Mouse (Mus musculus): ENCODE measurements around the gene Fam228a.
"Not testable (repeated sequence)": the region's sequence is repeated elsewhere in the genome, so short reads cannot be mapped to it uniquely, and the experiment has no call there.

The Fam228a gene

DNA sequence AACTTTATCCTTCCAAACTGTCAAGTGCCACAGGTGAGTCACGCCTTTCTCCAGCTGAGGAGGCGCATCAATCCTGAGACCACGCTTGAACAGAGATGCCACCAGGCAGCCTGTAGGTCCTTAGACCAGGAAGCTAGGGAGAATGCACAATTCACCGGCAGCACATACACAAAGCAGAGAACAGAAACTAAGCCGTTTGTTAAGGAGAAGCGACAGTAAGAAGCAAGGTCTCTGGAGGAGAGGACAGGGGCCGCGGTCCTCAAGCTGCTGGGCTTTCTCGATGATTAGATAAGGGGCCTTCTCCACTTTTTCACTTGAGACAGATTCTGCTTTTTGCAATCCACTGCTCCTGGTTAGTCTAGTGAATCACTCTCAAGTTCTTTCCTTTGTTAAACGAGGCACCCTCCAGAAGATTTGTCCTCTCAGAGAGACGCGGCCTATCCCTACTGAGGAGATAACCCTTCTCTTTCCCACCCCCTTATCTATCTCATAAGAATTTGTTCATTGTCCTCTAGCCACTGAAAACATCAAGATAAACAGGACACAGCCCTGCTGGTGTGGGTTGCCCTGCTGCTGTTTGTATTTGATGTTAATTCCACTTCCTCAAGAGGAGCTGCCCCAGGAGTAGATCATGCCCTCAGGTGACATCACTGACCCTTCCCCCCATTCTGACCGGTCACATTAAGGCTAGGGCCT lies 19.0 kb downstream of the Fam228a start:
- no peak for DNase-seq (ENCODE audit: extremely low spot score, low read depth, low spot score)

DNA sequence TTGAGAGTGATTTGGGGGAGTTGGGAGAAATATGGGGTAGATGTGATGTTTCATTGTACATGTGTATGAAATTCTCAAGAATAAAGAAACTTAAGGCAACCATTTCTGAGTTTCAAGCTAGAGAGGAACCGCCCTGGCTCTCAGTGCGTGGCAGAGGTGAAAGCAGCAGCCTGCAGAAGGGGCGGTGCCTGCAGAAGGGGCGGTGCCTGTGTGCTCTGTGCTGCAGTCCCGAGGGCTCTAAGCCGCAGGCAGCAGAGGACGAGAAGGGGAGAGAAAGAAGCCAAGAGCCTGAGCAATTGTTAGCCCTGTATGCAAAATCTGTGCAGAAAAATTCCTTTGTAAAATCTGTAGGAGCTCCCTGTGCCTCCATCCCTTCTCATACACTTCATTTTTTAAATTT lies 20.8 kb downstream of the Fam228a start:
- DNase-seq (ENCODE audit: extremely low spot score, low read depth, low spot score) = no peak

DNA sequence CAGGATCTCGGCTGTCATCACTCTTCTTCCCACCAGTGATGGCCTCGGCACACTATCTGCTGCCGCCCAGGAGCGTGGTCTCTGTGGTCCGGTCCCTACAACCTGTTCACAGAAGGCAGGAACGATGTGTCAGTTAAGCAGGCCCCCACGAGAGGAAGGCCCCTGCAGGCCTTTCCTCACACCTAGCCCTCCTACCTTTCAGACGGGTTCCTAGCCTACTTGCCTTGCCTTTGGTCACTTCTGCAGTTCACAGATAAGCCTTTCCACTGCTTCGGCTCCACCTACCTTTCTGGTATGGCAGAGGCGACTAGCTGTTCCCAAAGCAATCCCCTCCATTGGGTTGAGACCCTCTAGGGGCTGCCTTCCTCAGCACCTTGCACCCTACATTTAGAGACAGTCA lies 22.6 kb downstream of the Fam228a start:
- no peak for DNase-seq (ENCODE audit: extremely low spot score, low read depth, low spot score)

DNA sequence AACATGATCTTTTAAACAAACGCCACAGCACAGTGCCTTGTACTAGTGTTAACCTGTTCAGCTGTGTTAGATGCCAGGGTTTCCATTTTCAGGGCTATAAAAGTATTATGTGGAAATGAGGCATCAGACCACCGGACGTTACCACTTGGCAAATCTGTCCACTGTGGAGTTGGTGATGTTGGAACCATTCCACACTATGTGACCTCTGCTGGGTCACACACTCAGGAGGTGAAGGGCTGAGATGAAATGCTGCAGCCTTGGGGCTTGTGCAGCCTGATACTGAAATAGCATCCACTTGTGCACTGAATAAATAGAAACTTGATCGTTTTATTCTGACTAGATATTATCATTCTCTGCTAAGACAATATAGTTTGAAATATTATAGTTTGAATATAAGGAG lies 24.9 kb downstream of the Fam228a start:
- DNase-seq (ENCODE audit: extremely low spot score, low read depth, low spot score) = no peak

DNA sequence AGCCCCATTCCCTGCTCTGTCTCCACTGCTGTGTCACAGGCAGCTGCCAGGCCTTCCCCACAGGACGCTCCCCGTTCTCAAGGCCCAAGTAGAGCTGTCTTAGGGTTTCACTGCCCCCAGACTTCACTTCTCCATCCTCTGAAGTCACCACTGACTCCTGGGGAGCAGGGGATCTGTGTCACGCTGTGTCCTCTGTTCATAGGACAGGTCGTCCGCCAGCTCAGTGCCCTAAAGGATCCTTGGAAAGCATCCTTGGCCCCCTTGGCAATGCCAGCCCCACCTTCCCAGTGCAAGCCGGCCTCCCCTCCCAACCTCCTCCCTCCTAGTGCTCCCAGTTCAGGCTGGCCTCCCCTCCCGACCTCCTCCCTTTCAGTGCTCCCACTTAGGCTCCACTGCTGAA lies 28.3 kb downstream of the Fam228a start:
- DNase-seq (ENCODE audit: extremely low spot score, low read depth, low spot score) = no peak

DNA sequence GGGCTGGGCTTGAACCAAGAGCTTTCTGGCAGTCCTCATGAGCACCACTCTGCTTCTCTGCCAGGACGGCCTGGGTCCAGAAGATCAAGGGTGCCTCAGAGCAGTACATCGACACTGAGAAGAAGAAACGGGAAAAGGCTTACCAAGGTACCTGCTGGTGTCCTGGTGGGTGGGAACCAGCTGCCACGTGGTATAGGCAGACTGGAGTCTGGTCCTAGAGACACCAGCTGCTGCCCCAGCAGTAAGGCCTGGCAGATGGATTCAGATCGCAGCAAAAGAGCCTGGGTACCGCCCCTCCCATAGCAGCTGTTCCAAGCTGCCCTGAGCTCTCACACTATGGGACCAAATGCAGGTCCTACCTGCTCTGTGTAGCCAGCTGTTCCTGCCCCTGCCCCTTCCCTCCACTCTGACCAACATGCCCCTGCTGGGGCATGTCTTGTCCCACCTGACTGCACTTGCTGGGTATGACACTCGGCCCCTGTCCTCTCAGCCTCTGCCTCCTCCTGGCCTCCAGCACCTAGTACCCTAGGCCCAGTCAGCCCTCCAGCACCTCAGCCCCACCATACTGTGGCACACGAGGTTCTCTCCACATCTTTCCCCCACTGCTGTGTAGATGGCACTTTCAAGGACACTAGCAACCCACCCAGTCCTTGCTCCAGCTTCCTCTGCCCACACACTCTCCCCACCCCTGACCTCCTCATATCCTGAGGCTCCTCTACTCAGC lies 29.2 kb downstream of the Fam228a start:
- no peak for DNase-seq (ENCODE audit: extremely low spot score, low read depth, low spot score)

DNA sequence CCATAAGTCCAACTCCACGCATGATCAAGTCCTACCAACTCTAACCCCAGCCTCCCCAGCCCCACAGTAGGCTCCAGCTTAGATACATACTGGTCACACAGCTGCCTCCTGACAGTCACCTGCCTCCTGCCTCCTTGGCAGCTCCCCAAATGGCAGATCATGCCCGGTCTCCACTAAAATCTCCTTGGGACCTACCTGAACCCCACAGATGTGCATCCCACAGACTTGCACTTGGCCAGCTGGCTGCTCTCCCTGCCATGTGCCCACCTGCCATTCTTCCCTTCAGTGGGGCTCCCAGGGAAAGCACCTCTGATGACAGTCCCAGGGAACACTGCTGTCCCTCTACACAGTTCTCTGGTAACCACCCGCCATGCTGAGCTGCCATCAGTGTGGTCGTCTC lies 29.9 kb downstream of the Fam228a start:
- no peak for DNase-seq (ENCODE audit: extremely low spot score, low read depth, low spot score)

DNA sequence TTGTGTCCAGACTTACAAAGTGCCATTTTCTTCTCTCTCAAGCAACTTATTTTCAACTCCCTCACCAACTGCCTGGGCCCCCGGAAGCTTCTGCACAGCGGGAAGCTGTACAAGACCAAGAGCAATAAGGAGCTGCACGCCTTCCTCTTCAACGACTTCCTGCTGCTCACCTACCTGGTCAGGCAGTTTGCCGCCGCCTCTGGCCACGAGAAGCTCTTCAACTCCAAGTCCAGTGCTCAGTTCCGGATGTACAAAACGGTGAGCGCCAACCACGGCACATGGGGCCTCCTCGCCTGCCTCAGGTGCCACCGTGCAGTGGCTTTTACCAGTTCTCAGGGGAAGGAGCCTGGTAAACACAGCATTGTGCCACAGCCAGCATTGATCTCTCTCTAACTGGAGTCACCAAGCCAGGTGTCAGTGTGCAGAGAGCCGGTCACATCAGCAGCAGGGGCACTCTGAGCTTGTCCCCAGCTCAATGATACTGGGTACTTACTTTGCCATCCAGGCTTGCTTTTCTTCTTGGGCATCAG lies 30.7 kb downstream of the Fam228a start:
- no peak for DNase-seq (ENCODE audit: extremely low spot score, low read depth, low spot score)

DNA sequence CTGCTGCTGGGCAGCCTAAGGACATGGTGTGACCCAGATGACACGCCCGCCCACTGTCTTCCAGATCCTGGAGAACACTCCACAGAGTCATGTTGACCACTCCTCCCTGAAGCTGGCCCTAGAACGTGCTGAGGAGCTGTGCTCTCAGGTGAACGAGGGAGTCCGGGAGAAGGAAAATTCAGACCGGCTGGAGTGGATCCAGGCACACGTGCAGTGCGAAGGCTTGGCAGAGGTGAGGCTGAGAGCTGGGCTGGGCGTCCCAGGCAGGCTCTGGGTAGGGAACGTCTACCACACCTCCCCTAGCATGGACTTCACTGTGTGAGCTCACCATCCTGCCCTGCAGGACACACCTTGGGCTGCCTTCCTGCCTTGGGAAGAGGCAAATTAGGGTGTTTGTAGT lies 31.3 kb downstream of the Fam228a start:
- no peak for DNase-seq (ENCODE audit: extremely low spot score, low read depth, low spot score)

DNA sequence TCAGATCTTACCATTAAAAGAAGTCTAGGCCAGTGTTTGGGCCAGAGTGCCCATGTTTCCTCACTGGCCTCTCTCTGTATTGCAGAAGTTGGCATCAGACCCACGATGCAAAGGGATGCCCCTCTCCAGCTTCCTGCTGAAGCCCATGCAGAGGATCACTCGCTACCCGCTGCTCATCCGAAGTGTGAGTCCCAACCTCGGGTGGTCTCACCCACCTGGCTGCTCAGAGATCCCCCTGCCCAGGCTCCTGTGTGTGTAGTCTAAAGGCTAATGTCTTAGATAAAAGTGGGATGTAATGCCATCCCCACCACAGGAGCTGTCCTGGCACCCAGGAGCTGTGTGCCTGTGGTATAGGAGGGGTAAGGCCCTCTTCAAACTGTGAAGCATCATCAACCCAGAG lies 32.1 kb downstream of the Fam228a start:
- DNase-seq (ENCODE audit: extremely low spot score, low read depth, low spot score) = no peak

DNA sequence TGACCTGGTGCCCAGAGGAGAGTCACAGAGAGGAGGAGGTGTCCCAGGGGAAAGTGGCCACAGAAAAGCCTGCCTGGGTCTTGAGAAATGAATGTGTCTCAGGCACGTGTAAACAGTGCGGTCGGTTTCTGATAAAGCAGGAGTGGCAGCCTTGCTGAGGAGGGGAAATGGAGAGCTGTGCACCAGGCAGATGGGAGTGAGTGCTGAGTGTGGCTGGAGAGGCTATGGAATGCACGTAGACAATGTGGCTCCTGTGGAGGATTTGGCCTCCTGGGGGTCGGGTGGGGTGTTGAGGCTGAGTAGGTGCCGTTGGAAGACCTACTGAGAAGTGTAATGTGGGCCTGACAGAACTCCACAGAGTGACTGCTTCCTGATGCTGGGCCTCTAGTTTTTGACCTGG lies 32.6 kb downstream of the Fam228a start:
- DNase-seq (ENCODE audit: extremely low spot score, low read depth, low spot score) = not testable (repeated sequence)

DNA sequence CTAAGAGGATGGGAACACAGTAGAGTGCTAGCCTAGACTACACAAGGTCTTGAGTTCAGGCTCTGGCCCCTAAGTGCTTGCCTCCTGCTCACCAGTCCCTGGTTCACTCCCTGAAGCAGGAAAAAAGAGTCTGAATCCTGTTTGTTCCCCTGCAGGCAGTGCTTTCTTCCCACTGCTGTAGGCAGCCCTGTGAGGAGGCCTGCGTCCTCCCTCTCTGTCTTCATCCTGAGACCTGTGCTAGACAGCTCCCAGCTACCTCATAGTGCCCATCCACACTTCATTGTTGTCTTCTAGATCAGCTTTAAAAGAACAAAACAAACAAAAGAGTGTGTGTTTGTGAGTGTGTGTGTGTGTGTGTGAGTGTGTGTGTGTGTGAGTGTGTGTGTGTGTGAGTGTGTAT lies 43.7 kb downstream of the Fam228a start:
- no peak for DNase-seq (ENCODE audit: extremely low spot score, low read depth, low spot score)

DNA sequence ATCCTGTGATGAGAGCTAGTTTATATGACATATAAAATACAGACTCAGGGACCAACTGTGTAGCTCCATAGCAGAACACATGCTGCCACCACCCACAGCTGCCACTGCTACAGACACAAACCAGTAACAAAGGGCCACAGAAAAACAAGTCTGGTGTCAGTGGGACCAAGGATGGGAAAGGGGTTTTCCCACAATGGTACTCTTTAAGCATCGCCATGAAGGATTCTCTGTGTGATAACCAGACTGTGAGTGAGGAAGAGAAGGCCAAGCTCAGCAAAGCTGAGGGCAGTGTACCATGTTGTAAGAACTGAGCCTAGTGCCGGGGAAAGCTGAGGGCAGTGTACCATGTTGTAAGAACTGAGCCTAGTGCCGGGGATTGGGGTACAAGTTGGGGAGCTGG lies 47.0 kb downstream of the Fam228a start:
- DNase-seq (ENCODE audit: extremely low spot score, low read depth, low spot score) = no peak

DNA sequence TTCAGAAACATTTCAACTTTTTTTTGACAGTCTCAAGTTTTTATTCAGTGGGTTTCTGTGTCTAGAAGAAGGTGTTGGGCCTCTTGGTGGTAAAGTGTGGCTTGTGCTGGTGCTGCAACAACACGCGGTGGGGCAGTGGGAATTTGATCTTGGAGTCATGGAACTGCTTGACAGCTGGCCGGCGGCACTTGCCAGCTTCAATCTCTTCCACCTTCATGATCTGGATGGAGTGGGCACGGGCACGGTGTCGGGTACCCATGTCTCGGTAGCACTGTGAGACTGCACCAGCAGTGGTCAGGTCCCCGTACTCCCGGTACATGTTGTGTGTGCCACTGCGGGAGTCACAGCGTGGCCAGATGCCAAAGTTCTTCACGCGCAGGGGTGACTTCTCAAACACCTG lies 48.9 kb downstream of the Fam228a start:
- no peak for DNase-seq (ENCODE audit: extremely low spot score, low read depth, low spot score)

DNA sequence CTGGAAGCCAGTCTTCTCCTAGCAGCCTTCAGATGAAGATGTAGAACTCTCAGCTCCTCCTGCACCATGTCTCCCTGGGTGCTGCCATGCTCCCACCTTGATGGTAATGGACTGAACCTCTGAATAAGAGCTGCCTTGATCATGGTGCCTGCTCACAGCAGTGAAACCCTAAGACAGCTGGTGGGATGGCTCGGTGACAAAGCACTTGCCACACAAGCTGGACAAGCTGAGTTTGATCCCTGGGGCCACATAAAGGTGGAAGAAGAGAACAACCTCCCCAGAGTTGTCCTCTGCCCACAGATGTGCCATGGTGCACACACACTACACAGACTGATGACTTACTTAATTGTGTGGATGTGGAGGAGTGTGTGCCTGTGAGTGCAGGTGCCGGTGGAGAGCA lies 49.8 kb downstream of the Fam228a start:
- no peak for DNase-seq (ENCODE audit: extremely low spot score, low read depth, low spot score)

DNA sequence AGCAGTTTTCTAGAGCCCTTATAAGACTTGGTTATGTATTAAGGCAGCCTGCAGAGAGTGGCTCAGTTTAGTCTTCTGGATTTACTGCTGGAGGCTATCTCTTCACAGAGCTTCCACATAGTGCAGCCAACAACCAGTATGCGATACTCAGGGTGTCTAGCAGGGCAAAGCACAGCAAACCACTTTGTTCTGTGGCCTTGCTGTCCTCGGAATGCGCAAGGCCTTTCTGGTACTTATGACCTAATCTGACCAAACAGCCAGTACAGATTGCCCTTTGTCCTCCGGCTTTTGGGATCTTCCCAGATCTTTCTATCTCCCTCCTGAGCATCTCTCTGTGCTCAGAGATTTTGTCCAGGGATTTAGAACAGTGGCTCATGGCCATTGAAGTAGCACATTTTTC lies 52.8 kb downstream of the Fam228a start:
- no peak for DNase-seq (ENCODE audit: extremely low spot score, low read depth, low spot score)

DNA sequence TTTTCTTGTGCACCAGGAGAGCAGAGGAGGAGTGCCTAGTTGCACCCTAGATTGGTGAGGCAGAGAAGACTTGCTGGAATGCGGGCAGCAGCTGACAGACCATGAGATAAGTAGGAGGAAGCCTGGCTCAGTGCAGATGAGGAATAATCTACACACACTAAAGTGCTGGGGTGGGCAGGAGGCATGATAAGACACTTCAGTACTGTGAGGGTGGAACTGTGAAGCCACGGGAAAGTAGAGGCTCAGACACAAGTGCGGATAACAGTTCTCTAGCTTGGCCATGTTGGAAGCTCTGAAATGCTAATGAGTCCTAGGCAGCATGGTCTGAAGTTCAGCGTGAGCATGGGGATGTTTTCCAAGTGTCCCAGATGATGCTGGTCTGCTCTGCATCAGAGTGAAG lies 58.3 kb downstream of the Fam228a start:
- DNase-seq (ENCODE audit: extremely low spot score, low read depth, low spot score) = no peak

DNA sequence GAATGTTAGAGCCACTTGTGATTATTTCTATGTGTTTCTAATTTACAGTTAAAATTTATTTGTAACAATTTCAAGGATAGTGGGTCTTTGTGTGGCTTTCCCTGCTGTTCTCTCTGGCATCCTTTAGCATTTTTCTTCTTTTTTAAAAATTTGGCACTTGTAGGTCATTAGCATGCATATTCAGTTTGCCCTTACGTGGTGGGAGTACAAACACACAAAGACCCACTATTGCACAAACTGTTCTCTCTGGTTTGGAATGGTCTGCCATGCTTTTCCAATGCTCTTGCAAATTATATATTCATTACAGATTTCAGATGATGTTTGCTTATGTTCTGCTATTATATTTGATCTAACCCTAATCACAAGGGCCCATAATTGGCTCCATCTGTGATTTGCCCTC lies 61.9 kb downstream of the Fam228a start:
- DNase-seq (ENCODE audit: extremely low spot score, low read depth, low spot score) = no peak

DNA sequence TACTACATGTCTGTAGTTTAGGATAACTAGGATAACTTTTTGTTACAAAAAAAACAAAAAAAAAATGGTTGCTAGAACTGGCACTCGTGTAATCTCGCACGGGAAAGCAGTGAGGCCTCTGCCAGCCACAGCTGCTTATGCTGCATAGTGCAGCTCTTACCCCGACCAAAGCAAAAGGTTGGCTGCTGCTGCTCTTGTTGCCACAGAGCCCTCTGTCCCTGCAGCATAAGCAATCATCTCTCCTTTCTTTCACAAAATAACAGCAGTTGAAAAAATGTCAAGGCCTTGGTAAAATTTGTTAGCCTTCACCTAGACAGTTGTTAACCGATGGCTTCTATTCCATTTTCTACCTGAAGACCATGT lies 72.6 kb downstream of the Fam228a start:
- no peak for DNase-seq (ENCODE audit: extremely low spot score, low read depth, low spot score)

DNA sequence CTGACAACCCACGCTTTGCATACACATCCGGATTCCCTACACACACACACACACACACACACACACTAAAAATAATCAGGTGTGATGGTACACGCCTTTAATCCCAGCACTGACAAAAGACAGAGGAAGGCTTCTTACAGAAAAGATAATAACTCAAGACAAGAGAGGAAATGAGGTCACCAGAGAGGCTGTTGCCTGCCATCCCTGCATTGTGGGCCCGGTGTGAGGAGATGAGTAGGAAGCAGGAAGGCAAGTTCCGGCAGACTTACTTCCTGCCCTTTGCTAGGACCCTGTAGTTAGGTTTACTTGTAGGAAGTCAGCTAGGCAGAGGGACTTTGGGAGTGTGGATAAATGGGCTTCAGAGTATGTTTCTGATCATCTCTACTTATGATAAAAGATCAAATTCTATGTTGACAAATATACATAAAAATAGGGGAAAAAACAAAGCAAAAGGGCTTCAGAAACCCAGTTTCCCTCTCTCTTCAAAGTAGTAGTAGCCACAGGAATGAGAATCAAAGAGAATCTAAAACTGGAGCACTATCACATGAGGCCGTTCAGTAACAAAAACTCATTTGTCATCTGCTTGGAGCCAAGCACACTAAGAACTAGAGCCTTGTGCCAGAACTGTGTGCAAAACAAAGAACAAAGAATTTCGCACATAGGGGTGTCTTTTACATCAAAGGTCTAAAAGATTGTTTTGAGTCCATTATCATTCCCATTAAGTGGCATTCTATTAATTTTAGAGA lies 73.1 kb downstream of the Fam228a start:
- DNase-seq (ENCODE audit: extremely low spot score, low read depth, low spot score) = no peak

Measured in hindlimb bud, embryonic 11.5 days (tissue).